Mouse (Mus musculus) adrenal gland, postnatal 14 days (tissue): ENCODE measurements around the gene Thumpd2. TPM values are rescaled to one million over a fixed set of nuclear protein-coding genes. Genes with fewer than 3 reads are reported as not detected.

Source experiments
- DNase-seq: peaks from one replicate; pipeline ENCODE4 v3.0.0; 2021; ENCODE audit warnings: mixed read lengths
- total RNA-seq: library from RNA; stranded (reverse); gene quantifications from 2 replicates; pipeline ENCODE4 v1.2.3, GENCODE M21; 2021

The Thumpd2 gene
- total RNA-seq, 1 experiment from 2014 or later = 8.2 TPM

GRCm38 (mm10) chr17:81032957-81033356, 31.9 kb downstream of the Thumpd2 start:
- DNase-seq = no peak

DNA sequence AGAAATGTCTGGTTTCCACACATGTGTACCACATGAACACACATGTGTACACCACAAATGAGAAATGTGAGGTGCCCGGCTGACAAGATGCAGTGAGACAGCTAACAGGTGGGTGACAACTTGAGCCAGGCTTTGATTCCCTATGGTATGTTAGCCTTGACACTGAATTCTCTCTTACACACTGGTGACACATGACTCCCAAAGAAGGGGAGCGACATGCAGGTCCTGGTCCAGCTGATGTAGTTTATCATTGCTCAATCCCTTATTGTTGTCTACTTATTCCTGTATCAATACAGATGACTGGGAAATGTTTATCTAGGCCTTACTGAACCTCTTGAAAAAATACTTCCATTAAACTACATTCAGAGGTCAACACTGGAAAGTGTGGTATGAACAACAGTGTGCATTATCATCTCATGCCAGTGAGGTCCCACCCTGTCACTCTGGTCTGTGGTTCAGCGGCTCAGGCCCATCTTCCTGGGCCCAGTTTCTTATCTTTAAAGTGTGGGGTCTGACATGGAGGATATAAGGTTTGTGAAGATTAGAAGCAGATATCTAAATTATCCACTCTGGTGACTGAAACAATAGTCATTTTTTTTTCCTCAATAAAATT, 32.9 kb downstream of the Thumpd2 start:
- DNase-seq = no peak

DNA sequence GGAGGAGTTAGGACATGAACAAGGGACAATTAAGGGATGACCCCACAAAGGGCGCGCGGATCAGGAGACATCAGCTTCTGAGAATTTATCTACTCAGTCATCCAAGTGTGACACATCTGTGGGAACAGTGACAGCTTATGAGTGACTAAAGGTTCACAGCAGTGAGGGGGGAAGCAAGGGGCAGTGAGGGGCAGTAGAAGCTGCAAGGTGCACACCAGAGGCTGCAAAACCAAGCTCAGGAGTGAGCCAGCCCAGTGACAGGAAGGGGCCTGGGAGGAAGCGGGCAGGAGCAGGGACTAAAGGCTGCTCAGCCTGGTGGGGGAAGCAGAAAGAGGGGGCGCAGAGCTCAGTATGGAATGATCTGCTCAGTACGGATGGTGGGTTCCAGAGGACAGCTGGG, 37.6 kb downstream of the Thumpd2 start:
- DNase-seq = no peak

DNA sequence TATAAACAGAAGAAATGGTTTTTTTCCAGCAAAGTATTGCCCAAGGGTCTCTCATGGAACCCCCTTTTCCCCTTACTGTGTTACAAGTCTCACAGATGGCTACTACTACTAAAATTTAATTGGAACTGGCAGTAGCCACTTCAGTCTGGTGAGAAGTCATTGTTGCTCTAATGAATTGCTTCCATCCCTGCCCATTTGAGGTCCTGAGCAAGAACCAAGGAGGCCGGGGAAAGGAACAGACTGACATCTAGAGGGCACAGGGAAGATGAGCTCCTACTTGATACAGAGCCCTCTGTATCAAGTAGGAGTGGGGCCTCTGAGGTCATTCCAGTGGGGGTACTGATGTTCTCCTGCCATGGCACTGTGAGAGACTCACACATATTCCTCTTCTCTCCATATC, 47.8 kb downstream of the Thumpd2 start:
- no peak for DNase-seq

DNA sequence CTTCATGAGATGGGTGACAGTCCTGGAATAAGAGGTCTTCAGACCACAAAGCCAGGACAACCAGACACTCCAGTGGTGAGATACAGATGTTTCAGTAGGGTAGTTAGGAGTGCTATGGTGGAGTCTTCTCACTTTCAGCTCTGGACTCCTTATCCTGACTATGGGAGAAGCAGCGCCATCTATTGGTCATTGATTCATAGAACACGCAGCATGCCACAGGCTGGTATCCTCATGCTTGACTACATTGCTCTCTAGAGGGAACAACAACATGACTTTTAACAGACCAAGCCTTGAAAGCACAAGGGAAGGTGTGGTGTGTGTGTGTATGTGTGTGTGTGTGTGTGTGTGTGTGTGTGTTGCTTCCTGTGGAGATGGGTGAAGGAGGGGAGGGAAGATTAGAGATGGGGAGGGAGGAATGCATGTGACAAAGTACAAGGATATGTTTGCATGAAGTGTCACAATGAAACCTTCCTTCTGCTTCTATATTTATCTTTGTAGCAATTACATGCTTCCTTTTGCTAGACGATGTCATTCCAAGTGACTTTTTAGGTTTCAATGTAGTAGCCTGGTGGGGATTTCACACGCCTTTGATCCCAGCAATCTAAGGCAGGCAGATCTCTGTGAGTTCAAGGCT, 49.0 kb downstream of the Thumpd2 start:
- peak; percentile 66 for DNase-seq

DNA sequence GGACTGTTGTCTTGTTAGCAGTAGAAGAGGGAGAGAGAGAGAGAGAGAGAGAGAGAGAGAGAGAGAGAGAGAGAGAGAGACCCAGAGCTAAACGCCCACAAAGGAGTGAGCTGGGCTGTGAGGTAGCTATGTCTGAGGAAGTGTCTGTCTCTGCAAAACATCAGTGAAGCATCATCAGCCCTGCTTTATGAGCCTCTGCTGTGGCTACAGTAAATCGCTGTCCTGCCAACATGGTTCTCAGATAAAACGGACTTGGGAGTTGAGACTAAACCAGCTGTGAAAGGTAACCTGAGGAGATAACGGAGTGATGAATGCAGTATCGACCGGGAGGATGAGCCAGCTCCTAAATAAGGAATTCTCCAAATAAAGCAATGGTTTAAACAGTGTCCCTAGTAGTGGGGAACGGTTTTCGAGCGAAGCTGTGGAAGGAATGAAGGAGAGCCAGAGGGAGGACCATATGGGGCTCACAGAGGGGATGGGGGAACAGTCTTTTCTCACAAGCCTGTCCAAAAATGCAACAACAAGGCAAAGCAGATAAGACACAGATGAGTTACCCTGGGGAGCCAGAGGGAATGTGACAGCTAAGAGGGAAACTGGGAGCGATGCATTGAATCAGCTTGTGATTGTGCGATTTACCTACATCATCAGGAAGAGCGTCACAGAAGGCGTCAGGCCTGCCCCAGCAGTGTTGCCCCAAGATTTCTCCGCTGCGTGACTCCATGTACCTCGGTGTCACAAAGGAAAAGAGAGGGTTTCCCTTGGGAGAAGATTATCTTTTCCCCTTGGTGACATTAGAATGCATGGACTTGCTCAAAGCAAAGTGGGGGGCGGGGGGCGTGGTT, 53.8 kb downstream of the Thumpd2 start:
- DNase-seq = no peak

DNA sequence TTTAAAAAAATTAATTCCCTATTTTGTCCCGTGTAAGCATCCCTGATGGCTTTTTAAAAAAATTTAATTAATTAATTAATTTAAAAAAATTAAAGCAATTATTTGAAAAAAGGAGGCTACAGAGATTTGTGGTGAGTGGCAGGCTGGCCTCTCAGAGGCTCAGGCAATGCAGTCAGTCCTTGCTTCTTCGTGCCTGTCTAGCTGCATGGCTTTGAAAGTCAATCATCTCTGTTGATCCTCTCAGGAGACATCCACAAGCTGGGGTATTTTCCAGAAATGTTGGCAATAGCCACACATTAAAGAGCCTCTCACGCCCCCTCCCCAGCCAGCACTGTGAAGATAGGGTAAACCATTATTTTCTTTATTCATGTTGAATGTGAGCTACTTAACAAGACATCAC, 54.7 kb downstream of the Thumpd2 start:
- no peak for DNase-seq

GRCm38 (mm10) chr17:81009112-81009511, 55.8 kb downstream of the Thumpd2 start:
- no peak for DNase-seq

DNA sequence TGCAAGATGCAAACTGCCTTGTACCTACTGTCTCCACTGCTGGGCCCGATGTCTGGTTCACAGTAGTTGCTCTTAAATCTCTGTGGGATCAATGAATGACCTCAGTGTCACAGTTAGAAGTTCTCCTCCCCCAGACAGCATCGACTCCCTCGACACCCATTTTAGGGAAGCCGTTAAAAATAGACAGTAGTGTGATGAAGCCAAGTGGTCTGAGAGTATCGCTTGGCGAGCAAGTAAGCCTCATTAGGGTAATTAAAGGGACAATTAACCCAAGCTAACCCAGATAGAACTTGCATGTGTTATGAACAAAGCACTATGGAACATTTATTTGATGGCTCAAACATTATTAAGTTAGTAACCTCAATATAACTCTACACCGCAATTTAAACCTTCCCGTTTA, 59.6 kb downstream of the Thumpd2 start:
- no peak for DNase-seq

- no peak for DNase-seq
Measured at GRCm38 (mm10) chr17:81004454-81004853, 60.4 kb downstream of the Thumpd2 start.

GRCm38 (mm10) chr17:81002130-81002529, 62.8 kb downstream of the Thumpd2 start:
- DNase-seq = no peak

GRCm38 (mm10) chr17:81001647-81002046, 63.2 kb downstream of the Thumpd2 start:
- no peak for DNase-seq

DNA sequence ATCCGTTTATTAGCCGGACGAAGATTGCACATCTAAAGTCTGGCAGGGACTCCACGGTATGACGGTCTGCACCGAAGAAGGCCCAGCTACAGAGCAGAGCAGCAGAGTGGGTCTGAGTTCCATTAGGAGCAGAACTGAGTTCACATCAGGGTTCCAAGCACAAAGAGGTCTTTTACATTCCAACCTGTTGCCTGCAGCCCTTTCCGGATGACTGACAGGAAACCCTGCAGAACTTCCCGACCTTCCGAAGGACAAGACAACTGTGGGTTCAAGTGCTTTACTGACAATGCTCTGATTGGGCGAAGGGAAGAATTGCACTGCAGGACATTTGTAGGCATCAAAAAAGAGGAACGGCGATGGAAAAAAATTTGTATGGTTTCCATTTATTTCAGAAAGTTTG, 63.9 kb downstream of the Thumpd2 start:
- no peak for DNase-seq

DNA sequence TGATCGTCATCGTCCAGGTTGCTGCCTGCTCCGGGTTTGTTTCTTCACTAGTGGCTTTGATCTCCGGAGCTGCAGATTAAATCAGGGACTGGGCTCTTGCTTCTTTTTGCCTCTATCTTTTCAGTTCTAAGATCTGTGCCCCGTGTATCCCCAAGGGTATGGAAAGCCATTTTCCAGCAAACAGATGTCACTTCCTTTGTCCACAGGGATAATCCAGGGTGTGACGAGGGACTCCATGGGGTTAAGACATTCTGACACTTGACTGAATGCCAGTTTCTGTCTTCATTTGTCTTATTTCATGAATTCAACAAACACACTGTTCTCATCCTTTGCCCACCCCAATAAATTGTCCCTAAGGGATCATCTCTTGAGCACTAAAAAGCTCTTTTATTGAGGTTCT, 65.9 kb downstream of the Thumpd2 start:
- no peak for DNase-seq

GRCm38 (mm10) chr17:80997226-80997625, 67.7 kb downstream of the Thumpd2 start:
- DNase-seq = no peak

DNA sequence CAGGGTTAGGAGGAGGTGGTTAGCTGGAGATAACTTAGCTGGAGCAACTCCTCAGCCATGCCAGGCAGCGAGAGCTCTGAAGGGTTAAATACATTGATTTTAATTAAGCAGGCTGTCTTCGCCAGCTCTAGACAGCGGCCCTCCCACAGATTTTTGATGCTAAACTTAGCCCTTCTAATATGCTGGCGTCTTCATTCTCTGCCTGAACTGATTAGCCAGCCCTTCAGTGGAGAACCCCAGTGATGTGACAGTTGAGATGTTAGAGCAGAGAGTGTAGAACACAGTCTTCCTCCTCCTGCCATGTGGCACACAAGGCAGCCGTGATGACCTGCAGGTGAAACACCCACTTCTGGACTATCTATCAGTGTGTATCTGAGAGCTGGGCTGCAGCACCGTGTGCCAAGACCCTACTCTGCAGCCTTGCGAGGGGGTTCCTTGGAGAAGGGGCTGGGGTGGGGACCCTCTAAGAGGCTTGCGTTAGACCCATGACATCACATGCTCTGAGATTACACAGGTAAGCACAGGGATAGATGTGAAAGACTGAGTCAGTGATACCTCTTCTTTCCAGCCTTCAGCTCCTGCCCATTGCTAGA, 73.3 kb downstream of the Thumpd2 start:
- no peak for DNase-seq

DNA sequence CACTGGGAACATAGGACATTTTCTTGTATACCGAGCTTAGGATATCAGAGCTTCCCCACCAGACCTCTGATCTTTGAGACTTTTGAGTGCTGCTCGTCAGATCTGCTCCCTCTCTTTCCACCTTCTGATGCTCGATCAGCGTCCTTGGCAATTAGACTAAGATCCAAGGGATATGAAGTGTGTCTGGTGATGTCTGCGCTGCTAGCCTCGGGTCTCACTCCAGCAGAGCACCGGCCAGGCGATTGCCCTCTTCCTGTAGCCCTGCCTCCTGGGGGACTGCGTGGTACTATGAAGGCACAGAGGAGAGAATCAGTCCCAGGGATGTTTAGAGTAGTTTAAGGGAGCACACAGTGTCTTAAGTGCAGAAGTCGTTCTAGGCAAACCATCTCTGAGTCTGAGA, 81.9 kb downstream of the Thumpd2 start:
- DNase-seq = no peak

DNA sequence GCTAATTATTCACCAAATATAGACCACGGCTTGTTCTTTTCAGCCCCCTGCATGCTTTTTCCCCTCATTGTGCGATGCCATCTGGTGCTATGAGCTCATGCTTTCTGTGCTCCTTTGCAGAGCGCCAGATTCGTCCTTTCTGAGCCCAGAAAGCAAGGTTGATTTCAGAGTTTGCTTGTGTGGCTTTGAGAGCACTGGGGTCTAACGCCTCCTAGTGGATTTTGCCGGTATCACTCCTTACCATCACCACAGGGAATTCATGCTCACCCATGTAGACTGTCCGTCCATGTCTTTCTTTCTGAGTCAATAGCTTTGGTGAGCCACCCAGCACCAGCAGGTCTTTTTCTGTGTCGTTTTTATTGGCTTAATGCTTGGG, 82.5 kb downstream of the Thumpd2 start:
- DNase-seq = peak; percentile 84

- DNase-seq = peak; percentile 16
Measured at GRCm38 (mm10) chr17:80981721-80982411, 83.0 kb downstream of the Thumpd2 start.

- no peak for DNase-seq
Measured at GRCm38 (mm10) chr17:80980096-80980495, 84.8 kb downstream of the Thumpd2 start.

DNA sequence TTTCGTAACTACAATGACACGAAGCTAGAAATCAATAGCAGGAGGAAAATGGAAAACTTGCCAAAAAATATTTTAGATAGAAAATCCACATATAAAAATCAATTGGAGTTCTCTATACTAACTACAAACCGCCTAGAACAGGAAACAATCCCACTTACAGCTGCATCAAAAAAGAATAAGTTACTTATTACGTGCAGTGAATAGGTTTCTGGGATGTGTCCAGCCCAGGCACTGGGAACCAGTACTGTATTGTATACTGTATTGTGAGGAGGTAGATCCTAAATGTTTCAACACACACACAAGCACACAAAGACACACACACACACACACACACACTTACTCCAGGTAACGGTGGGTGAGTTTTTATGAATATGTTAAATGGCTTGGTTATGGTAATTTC, 87.6 kb downstream of the Thumpd2 start:
- DNase-seq = no peak
